Mouse (Mus musculus): ENCODE results near the gene Igf1.

The Igf1 gene

GRCm38 (mm10) chr10:87860181-87861103, 2.4 kb downstream of the Igf1 start:
- no peak for DNase-seq (ENCODE audit: low read depth in 1 of 2, low spot score in 2 of 2)

GRCm38 (mm10) chr10:87861104-87861455, 3.0 kb downstream of the Igf1 start:
- no peak for DNase-seq (ENCODE audit: low read depth in 1 of 2, low spot score in 2 of 2)

GRCm38 (mm10) chr10:87862899-87863298, 4.8 kb downstream of the Igf1 start:
- DNase-seq (ENCODE audit: low read depth in 1 of 2, low spot score in 2 of 2): no peak

- DNase-seq (ENCODE audit: low read depth in 1 of 2, low spot score in 2 of 2): no peak
These were observed 5.3 kb downstream of the Igf1 start for GRCm38 (mm10) chr10:87863326-87863725.

GRCm38 (mm10) chr10:87865712-87866111, 7.6 kb downstream of the Igf1 start:
- no peak for DNase-seq (ENCODE audit: low read depth in 1 of 2, low spot score in 2 of 2)

GRCm38 (mm10) chr10:87866448-87866847, 8.4 kb downstream of the Igf1 start:
- no peak for DNase-seq (ENCODE audit: low read depth in 1 of 2, low spot score in 2 of 2)

- DNase-seq (ENCODE audit: low read depth in 1 of 2, low spot score in 2 of 2): no peak
These were observed 9.2 kb downstream of the Igf1 start for GRCm38 (mm10) chr10:87867217-87867616.

- no peak for DNase-seq (ENCODE audit: low read depth in 1 of 2, low spot score in 2 of 2)
These were observed 9.6 kb downstream of the Igf1 start for GRCm38 (mm10) chr10:87867631-87868030.

- no peak for DNase-seq (ENCODE audit: low read depth in 1 of 2, low spot score in 2 of 2)
These were observed 10.4 kb downstream of the Igf1 start for GRCm38 (mm10) chr10:87868349-87869053.

- DNase-seq (ENCODE audit: low read depth in 1 of 2, low spot score in 2 of 2): no peak
These were observed 11.1 kb downstream of the Igf1 start for GRCm38 (mm10) chr10:87869151-87869550.

- no peak for DNase-seq (ENCODE audit: low read depth in 1 of 2, low spot score in 2 of 2)
These were observed 11.6 kb downstream of the Igf1 start for GRCm38 (mm10) chr10:87869691-87870090.

GRCm38 (mm10) chr10:87871863-87872647, 14.0 kb downstream of the Igf1 start:
- no peak for DNase-seq (ENCODE audit: low read depth in 1 of 2, low spot score in 2 of 2)

- DNase-seq (ENCODE audit: low read depth in 1 of 2, low spot score in 2 of 2): no peak
These were observed 14.8 kb downstream of the Igf1 start for GRCm38 (mm10) chr10:87872854-87873253.

GRCm38 (mm10) chr10:87873516-87873915, 15.5 kb downstream of the Igf1 start:
- no peak for DNase-seq (ENCODE audit: low read depth in 1 of 2, low spot score in 2 of 2)

GRCm38 (mm10) chr10:87880071-87880785, 22.2 kb downstream of the Igf1 start:
- DNase-seq (ENCODE audit: low read depth in 1 of 2, low spot score in 2 of 2): no peak

GRCm38 (mm10) chr10:87885326-87886040, 27.4 kb downstream of the Igf1 start:
- no peak for DNase-seq (ENCODE audit: low read depth in 1 of 2, low spot score in 2 of 2)

GRCm38 (mm10) chr10:87889850-87890249, 31.8 kb downstream of the Igf1 start:
- DNase-seq (ENCODE audit: low read depth in 1 of 2, low spot score in 2 of 2): no peak

GRCm38 (mm10) chr10:87892256-87892655, 34.2 kb downstream of the Igf1 start:
- DNase-seq (ENCODE audit: low read depth in 1 of 2, low spot score in 2 of 2): no peak

- DNase-seq (ENCODE audit: low read depth in 1 of 2, low spot score in 2 of 2): no peak
These were observed 35.2 kb downstream of the Igf1 start for GRCm38 (mm10) chr10:87893272-87893671.

- DNase-seq (ENCODE audit: low read depth in 1 of 2, low spot score in 2 of 2): no peak
These were observed 36.5 kb downstream of the Igf1 start for GRCm38 (mm10) chr10:87894461-87895120.
